Mouse (Mus musculus) forebrain, embryonic 16.5 days (tissue): ENCODE measurements at regions not wholly inside any gene's neighbourhood (a gene's known extent, or its start where the extent isn't known, plus 50 kb on each side); places are given as distances from the start of the nearest gene placed in this dataset.
A peak's percentile ranks its signal among the peaks of the same experiment; 100 is the strongest.
"Not testable (repeated sequence)": the region's sequence is repeated elsewhere in the genome, so short reads cannot be mapped to it uniquely, and the experiment has no call there.

ENCODE experiments used
- ATAC-seq: fragments of 200-750 bp; cut with Nextera tagmentation; 2 replicates; pipeline ENCODE4 v1.8.0; 2017; ENCODE audit warnings: mild to moderate bottlenecking, moderate library complexity
- H3K27ac ChIP-seq: fragments of 300-500 bp; sonication (generic); 2 replicates; pipeline ENCODE4 v1.5.1; 2014; ENCODE audit warnings: low read length, control low read depth
- H3K27me3 ChIP-seq: fragments of 300-500 bp; sonication (generic); replicated peaks from 2 replicates; pipeline ENCODE4 v1.6.1; 2014; ENCODE audit warnings: low read length; ENCODE audit not compliant: control insufficient read depth, insufficient read depth
- H3K36me3 ChIP-seq: fragments of 300-500 bp; sonication (generic); 2 replicates; pipeline ENCODE4 v1.6.1; 2014; ENCODE audit not compliant: control insufficient read depth, insufficient read depth
- H3K4me1 ChIP-seq: fragments of 300-500 bp; sonication (generic); replicated peaks from 2 replicates; pipeline ENCODE4 v1.6.1; 2014; ENCODE audit warnings: low read length; ENCODE audit not compliant: control insufficient read depth, insufficient read depth
- H3K4me2 ChIP-seq: fragments of 300-500 bp; sonication (generic); 2 replicates; pipeline ENCODE4 v1.6.1; 2014; ENCODE audit warnings: mild to moderate bottlenecking, low read length, control low read depth
- H3K4me3 ChIP-seq: fragments of 300-500 bp; sonication (generic); replicated peaks from 2 replicates; pipeline ENCODE4 v1.5.1; 2014; ENCODE audit warnings: mild to moderate bottlenecking, low read length, control low read depth
- H3K9ac ChIP-seq: fragments of 300-500 bp; sonication (generic); replicated peaks from 2 replicates; pipeline ENCODE4 v1.6.1; 2014; ENCODE audit warnings: low read depth, low read length, control low read depth
- H3K9me3 ChIP-seq: fragments of 300-500 bp; sonication (generic); 2 replicates; pipeline ENCODE4 v1.6.1; 2016; ENCODE audit warnings: low read length; ENCODE audit not compliant: control insufficient read depth
- WGBS: fragments of 180-500 bp; shearing (Covaris S2); extraction: QIAGEN DNeasy Blood & Tissue Kit; methylation state at CpG from one replicate; pipeline ENCODE4 v1.1.7; 2014; 5-methylcytosine and 5-hydroxymethylcytosine counted together

DNA sequence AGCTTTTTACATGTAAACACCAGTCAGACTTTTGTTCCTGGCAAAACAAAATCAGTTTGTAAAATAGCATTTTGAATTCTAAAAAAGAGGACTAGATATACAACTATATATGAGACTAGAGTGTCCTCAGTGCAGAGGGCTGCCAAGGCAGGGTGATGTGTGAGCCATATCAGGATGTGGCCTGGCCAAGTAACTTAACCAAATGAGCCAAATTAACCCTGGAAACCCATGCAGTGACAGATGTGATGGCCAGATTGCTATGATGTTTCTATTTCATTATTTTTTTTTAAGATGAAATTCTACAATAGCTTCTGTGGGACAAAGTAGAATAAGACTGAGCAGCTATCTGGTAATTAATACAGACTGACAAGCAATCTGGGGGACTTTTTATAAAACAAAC lies 181.8 kb downstream of the Nova1 start:
- Histone ChIP-seq H3K9me3 (no peaks in the 10 kb centered on the region), H3K4me2 (no peak overlapping the region), H3K9ac (no peak overlapping the region), H3K27ac (no peak overlapping the region), H3K4me1 (peaks cover 10% of the 10 kb centered on the region), H3K27me3 (peaks cover 26% of the 10 kb centered on the region), H3K4me3 (no peak overlapping the region), H3K36me3 (no peaks in the 10 kb centered on the region)
- ATAC-seq = peak; percentile 59; the same call in 1 of the 2 replicates

DNA sequence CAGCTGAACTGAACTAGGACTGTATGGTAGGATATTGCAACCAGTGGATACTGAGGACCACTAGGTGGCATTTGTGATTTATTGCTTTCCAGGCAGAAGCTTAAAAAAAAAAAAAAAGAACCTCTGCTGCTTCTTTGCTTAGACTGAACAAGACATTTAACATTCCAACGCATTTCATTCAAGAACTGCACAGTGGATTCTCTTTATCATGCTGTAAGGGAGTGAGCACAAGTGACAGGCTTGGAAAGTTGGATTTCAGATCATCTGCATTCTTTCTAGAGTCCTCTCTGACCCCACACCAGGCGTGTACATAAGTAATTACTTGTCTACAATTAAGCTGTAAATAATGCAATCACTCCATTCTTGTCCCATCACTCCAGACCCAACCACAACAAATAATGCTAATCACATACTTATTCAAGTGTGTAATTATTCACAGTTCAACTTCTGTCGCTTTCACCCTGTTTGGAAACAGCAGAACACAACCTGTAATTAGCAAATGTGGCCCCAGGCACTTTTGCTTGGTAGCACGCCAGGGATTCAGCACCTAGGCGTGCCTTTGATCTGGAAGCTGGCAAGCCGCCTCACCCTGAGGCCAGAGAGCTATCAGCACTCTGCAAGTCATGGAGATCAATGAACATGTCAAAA lies 183.5 kb downstream of the Nova1 start:
- Histone ChIP-seq H3K4me3 (no peak overlapping the region), H3K36me3 (no peaks in the 10 kb centered on the region), H3K9me3 (no peaks in the 10 kb centered on the region), H3K4me1 (peaks cover 10% of the 10 kb centered on the region), H3K9ac (no peak overlapping the region), H3K27me3 (peaks cover 20% of the 10 kb centered on the region), H3K4me2 (no peak overlapping the region), H3K27ac (no peak overlapping the region)
- WGBS = under 1% methylated on average over 6 of the region's 6 CpGs
- ATAC-seq = peak; percentile 90

DNA sequence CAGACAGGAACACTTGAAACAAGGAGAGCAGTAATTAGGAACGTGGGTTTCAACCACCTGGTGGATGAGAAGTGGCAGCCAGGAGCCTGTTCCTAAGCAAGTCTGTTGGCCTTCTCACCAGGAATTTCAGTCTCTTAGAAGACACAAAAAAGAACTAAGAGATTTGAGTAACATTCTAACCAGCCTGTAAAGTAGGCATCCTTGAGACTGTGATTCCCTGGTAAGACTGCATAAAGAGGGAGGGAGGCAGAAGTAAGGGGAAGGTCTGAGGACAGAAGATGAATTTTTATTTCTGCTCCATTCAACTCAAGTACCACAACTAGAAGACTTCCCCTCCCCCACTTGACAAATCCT lies 184.0 kb downstream of the Nova1 start:
- H3K9ac ChIP-seq = no peak overlapping the region
- no peaks in the 10 kb centered on the region for H3K36me3 ChIP-seq
- no peak for ATAC-seq
- no peak overlapping the region for H3K4me3 ChIP-seq
- H3K27me3 ChIP-seq = peaks cover 23% of the 10 kb centered on the region
- no peak overlapping the region for H3K4me2 ChIP-seq
- H3K4me1 ChIP-seq = peaks cover 10% of the 10 kb centered on the region
- no peak overlapping the region for H3K27ac ChIP-seq
- WGBS = 0% methylated on average over 1 of the region's 1 CpGs
- H3K9me3 ChIP-seq = no peaks in the 10 kb centered on the region

DNA sequence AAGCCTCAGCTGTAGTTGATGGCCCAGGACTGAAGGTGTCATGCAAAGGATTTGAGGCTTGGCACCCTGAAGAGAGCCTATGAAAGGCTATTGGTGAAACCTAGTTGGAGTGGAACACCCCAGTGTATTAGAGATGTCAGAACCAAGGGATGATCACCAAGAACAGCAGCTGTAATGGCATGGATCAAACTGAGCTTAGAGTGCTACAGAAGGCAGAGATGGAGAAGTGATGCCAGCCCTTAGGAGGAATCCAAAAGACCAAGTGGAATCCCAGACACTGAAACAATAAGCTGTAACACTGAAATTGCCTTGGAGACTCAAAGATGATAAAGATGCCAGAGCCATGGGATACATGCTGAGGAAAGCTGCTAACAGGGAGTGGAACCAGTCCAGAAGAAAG lies 186.3 kb downstream of the Nova1 start:
- H3K36me3 ChIP-seq, H3K27ac ChIP-seq, H3K4me2 ChIP-seq, H3K4me1 ChIP-seq, ATAC-seq, H3K9ac ChIP-seq, H3K4me3 ChIP-seq, H3K9me3 ChIP-seq: not testable (repeated sequence)
- H3K27me3 ChIP-seq = peaks cover 26% of the 10 kb centered on the region

DNA sequence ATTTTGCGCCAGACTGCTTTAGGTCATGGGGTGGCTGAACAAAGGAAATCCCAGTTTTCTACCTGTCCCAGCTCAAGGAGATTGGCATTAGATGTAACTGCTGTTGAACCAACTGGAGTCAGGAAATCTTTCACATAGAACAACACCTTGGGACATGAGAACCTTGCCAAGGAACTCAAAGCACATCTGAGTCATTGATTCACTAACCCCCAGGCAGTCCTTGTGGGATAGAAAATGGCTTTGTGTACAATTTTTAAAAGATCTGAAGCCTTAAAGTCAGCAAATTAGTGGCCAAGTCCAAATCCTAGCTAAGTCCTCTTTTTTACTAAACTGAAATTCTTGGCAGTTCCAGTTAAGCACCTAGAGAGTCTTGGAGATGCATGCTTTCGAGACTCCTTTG lies 191.4 kb downstream of the Nova1 start:
- Histone ChIP-seq H3K27ac (no peak overlapping the region), H3K4me2 (no peak overlapping the region), H3K9ac (no peak overlapping the region), H3K36me3 (no peaks in the 10 kb centered on the region), H3K9me3 (no peaks in the 10 kb centered on the region), H3K27me3 (peaks cover 14% of the 10 kb centered on the region), H3K4me1 (no peaks in the 10 kb centered on the region), H3K4me3 (no peak overlapping the region)
- no peak for ATAC-seq
- 83% methylated on average over 2 of the region's 2 CpGs for WGBS

DNA sequence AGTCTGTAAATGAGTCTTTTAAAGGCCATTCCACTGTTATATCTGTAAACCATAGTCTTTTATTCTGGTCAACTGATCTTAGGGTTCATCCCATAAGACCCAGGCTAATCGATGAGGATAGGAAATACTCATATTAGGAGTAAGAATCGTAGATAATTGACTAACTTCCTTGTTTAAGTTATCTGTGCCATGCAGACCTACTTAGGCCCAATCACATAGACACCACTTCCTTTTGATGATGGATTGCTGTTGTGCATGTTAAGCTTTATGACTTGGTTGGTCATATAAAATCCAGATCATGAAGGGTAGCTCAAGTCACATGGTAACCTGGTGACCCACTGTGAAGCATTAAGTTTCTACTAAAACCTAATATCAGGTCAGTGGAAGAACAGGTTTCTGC lies 207.3 kb downstream of the Nova1 start:
- WGBS = 92% methylated on average over 2 of the region's 2 CpGs
- H3K4me2 ChIP-seq = no peak overlapping the region
- no peak overlapping the region for H3K4me3 ChIP-seq
- no peak overlapping the region for H3K27ac ChIP-seq
- H3K27me3 ChIP-seq = no peaks in the 10 kb centered on the region
- no peak overlapping the region for H3K9ac ChIP-seq
- no peaks in the 10 kb centered on the region for H3K9me3 ChIP-seq
- no peak for ATAC-seq
- H3K36me3 ChIP-seq = no peaks in the 10 kb centered on the region
- no peaks in the 10 kb centered on the region for H3K4me1 ChIP-seq

DNA sequence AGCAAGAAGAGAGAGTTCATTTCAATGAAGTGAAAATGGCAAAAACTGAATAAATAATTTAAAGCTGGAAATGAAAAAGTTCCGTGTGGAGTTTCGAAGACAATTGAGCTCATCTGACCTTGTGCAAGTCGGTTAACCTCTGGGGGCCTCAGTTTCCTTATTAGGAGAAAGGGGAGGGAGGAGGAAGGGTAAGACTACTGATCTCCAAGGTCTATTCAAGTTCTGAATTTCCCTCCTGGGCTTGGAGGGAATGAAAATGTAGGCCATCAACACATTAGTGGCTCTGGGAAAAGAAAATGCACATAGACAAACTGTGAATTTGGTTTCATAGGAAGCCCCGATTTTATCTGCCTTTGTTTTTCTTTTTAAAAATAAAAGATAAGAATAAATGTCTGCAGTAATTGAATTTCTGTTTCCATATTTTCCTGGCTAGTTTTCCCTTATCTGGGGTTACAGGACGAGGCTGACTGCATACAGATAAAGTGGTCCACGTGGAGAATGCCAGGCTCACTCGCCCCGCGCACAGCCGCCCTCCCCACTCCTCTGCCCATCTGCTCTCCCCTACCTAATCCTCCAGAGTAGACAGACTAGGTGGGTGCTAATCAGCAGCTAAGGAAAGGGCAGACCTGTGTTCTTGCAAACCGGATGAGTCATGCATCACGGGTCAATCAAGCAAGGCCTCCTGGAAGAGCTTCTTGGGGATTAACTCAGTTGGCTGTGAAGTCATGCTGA lies 209.0 kb downstream of the Nova1 start:
- Histone ChIP-seq H3K9ac (no peak overlapping the region), H3K36me3 (no peaks in the 10 kb centered on the region), H3K27ac (no peak overlapping the region), H3K4me2 (no peak overlapping the region), H3K9me3 (no peaks in the 10 kb centered on the region), H3K4me1 (no peaks in the 10 kb centered on the region), H3K27me3 (no peaks in the 10 kb centered on the region), H3K4me3 (no peak overlapping the region)
- WGBS = 45% methylated on average over 12 of the region's 12 CpGs
- ATAC-seq = 0 out of 2 replicates have a peak, but pooled peaks have one; percentile 26

DNA sequence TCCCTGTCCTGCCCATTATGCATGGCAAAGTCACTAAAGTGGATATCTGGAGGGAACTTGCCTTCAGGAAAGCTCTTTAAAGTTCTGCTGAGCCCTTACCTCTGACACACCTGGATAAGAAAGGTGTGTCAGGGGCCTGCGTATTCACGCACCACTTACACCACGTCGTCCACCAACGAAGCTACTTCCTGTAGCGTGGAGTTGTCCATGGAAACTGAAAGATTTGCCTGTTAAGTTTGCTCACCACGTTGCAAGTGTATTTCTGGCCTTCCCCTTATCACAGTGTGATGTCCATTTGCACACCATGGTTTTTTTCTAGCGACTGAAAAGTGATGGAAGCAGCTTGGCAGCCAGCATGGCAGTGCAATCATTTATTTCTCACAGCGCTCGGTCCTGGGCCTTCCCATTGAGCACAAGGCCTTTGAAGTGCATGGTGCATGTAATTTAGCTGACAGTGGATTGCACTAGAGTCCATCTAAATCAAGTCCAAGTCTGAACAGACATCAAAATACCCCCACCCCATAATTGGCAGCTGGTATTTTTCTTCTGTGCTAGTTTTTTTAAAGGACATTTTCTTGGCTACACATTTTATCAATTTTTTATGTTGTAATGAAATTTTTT lies 210.3 kb downstream of the Nova1 start:
- H3K4me1 ChIP-seq = no peaks in the 10 kb centered on the region
- H3K4me3 ChIP-seq = no peak overlapping the region
- H3K4me2 ChIP-seq = no peak overlapping the region
- H3K9ac ChIP-seq = no peak overlapping the region
- no peaks in the 10 kb centered on the region for H3K27me3 ChIP-seq
- no peak overlapping the region for H3K27ac ChIP-seq
- no peaks in the 10 kb centered on the region for H3K36me3 ChIP-seq
- 59% methylated on average over 10 of the region's 10 CpGs for WGBS
- ATAC-seq = peak; percentile 84
- H3K9me3 ChIP-seq = no peaks in the 10 kb centered on the region

DNA sequence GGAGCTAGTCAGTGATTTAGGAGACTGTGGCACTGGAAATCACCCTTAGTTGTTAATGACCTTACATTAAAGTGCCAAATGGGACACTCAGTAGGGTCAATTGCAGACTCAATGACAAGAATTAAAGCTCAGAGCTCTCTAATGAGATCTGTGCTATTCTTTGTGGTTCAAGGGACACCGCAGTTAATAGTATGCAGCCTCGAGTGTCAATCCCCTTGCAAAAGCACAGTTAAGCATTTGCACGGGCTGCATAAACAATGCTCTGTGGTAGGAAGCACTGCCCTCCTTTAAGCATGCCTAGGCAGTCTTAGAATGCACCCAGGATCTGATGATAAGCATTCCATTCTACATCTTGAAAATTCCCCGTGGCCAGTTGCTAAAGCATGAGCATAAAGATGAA lies 221.5 kb downstream of the Nova1 start:
- no peak overlapping the region for H3K9ac ChIP-seq
- H3K4me2 ChIP-seq = no peak overlapping the region
- H3K27ac ChIP-seq = no peak overlapping the region
- 4% methylated on average over 4 of the region's 4 CpGs for WGBS
- H3K9me3 ChIP-seq = no peaks in the 10 kb centered on the region; the same call in 1 of the 2 replicates
- H3K27me3 ChIP-seq = no peaks in the 10 kb centered on the region
- H3K36me3 ChIP-seq = no peaks in the 10 kb centered on the region
- no peak overlapping the region for H3K4me3 ChIP-seq
- peaks cover 3% of the 10 kb centered on the region; the same call in 1 of the 2 replicates for H3K4me1 ChIP-seq
- peak; percentile 55; the same call in 1 of the 2 replicates for ATAC-seq
